Mouse (Mus musculus) spleen, adult 2 months (tissue): Measurements from ENCODE around the gene Ercc2.

Experiments
- CTCF ChIP-seq: fragments of 200-500 bp; IDR thresholded peaks from 2 replicates; pipeline ENCODE4 v1.5.1; 2011; ENCODE audit warnings: mild to moderate bottlenecking, inconsistent platforms; ENCODE audit not compliant: insufficient read depth, insufficient read length, insufficient replicate concordance; ENCODE audit errors: extremely low read depth
- POLR2A ChIP-seq: fragments of 200-500 bp; IDR thresholded peaks from 2 replicates; pipeline ENCODE4 v1.6.1; 2011; ENCODE audit warnings: low read depth, low read length, inconsistent platforms

GRCm38 (mm10) chr7:19441448-19442091, 59.8 kb downstream of the Ercc2 start:
- no peak for TF ChIP-seq CTCF
- TF ChIP-seq POLR2A, result no peak
